Mouse (Mus musculus): ENCODE results near the gene Fam120b.
A peak's percentile ranks its signal among the peaks of the same experiment; 100 is the strongest.
"Not testable (repeated sequence)": the region's sequence is repeated elsewhere in the genome, so short reads cannot be mapped to it uniquely, and the experiment has no call there.

Fam120b gene

GRCm38 (mm10) chr17:15431551-15431950, 35.5 kb downstream of the Fam120b start:
- DNase-seq (ENCODE audit: low spot score) = no peak

DNA sequence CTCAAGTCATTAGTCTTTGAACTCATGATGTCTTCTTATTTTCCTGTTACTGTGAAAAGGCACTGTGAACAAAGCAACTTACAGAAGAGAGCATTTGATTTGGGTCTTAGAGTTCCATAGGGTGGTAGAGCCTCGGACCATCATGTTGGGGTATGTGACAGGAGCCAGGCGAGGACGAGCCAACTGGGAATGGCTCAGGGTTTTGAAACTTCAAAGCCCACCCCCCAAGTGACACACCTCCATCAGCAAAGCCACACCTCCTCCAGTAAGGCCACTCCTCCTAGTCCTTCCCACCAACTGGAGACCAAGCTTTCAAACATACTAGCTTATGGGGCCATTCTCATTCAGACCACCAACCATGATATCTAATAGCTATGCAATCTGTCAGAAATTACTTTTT, 36.0 kb downstream of the Fam120b start:
- DNase-seq (ENCODE audit: low spot score) = no peak

DNA sequence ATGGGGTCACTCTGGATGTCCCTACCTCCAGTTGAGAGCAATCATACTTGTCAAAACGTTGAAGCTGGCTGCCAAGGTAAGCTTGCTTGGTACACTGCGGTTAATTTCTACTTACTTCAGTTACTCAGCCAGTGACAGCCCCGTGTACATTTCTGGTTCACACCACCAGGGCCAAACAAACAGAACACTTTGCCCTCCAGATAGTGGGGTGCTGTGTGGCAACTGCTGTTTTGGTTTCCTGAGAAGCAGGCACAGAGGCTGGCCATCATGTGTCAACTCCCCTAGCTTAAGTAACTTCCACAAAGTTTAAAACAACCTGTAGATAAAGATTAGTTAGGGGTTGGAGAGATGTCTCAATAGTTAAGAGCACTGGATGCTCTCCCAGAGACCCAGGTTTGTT, 38.7 kb downstream of the Fam120b start:
- no peak for DNase-seq (ENCODE audit: low spot score)

- no peak for DNase-seq (ENCODE audit: low spot score)
Measured at GRCm38 (mm10) chr17:15440067-15440462, 44.1 kb downstream of the Fam120b start.

DNA sequence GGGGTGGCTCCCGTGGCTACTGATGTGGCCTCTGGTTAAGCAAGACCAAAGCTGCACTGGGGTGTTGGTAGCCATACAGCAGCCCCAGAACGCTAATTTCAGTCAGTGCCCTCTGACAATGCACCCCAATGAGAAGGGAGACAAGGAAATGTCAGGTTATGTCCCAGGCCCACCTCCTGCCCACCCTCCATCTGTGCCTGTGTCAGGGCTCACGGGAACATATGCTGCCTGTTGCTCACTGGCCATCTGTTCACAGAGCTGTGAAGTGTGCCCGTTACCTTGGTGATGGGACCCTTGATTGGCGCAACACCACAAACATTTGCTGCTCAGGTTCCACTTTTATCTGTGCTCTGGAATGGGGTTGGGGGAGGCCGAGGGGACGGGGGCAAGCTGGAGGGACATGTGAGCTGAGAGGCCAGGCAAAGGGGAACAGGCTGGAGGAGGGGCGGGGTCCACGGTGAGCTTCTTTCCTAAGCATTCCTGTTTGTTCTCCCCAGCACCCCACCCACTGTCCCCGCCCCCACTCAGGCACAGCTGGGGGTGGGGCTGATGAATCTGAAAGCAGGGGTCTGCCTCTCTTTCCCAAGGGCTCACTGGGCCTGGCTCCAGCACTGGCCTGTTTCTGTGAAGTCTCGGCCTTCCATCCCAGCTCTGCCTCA, 44.6 kb downstream of the Fam120b start:
- peak; percentile 27 for DNase-seq (ENCODE audit: low spot score)

DNA sequence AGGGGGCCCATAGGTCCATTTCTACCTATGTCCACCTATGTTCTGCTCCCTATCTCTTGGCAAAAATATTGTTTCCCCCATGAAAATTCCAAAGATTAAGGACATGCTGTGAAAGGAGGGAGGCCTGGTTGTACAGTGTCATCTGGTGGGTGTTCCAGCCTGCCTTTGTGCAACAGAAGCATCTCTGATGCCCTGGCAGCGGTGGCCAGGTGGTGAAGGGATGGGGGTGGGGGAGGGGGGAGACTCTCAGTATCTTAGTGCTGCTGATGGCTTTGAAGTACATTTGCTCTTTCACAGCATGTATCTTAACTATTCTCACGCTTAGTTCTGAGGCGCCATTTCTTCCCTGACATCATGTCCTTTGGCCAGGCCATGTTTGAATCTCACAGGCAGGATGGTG, 49.4 kb downstream of the Fam120b start:
- DNase-seq (ENCODE audit: low spot score) = no peak

- DNase-seq (ENCODE audit: low spot score) = no peak
Measured at GRCm38 (mm10) chr17:15447831-15448230, 51.8 kb downstream of the Fam120b start.

GRCm38 (mm10) chr17:15449144-15449543, 53.1 kb downstream of the Fam120b start:
- not testable (repeated sequence) for DNase-seq (ENCODE audit: low spot score)

GRCm38 (mm10) chr17:15449606-15450005, 53.6 kb downstream of the Fam120b start:
- DNase-seq (ENCODE audit: low spot score) = no peak

DNA sequence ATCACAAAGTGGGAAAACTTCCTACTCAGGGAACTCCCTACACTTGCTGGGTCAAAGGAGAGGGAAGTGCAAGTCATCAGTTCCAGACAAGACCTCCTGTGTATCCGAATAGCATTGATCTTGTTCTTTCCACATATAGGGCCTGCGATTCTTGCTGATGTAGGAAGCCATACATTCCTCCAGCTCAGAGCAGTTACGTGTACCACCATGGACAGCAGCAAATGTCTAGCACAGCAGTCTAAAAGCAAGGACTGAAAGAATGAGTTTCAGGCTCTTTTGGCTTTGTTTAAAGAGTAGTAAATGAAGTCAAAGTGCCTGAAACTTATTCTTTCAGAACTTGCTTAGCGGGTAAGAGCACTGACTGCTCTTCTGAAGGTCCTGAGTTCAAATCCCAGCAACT, 59.2 kb downstream of the Fam120b start:
- DNase-seq (ENCODE audit: low spot score) = no peak

GRCm38 (mm10) chr17:15456595-15456994, 60.6 kb downstream of the Fam120b start:
- no peak for DNase-seq (ENCODE audit: low spot score)

DNA sequence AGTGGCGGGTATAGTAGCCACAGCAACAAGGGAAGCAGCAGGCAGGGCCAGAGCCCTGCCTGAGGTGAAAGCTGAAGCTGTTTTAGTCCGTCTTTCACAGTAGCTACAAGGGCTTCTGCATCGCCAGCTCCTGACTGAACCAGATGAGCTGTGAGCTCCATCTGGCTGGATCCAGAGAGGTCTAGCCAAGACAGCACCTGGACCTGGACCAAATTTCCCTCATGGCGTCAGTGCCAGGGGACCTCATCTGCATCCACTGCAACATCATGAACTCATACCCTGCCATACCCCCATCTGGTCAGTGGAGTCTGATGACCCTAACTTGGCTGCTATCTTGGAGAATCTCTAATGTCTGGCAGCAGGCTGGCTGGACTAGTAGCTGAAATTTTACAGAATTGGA, 63.8 kb downstream of the Fam120b start:
- peak; percentile 67 for DNase-seq (ENCODE audit: low spot score)

DNA sequence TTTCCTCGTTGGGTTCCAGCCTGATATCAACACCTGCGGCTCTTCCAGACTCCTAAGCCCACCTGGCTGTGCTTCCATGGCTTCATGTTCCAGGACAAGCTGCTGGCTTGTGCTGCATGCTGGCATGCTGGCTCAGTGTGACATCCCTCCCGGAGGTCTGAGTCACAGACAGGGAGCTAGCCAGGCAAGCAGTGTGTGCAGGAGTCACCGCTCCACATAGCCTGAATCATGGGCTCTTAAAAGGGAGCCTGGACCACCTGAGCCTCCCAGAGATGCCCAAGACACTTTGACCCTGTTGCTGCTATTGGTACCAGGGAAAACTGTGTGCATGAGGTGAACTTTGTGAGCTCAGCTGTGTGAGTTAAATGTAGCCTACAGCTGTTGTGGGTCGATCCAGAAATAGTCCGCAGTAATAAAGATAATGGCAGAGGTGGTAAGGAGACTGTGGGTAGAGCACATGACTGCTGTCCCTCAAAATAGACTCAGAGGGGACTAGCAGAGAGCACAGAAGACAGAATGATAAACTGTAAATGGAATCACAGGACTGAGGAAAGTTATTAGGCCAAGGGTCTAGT, 66.0 kb downstream of the Fam120b start:
- no peak for DNase-seq (ENCODE audit: low spot score)

GRCm38 (mm10) chr17:15467669-15468068, 71.7 kb downstream of the Fam120b start:
- peak; percentile 82 for DNase-seq (ENCODE audit: low spot score)

DNA sequence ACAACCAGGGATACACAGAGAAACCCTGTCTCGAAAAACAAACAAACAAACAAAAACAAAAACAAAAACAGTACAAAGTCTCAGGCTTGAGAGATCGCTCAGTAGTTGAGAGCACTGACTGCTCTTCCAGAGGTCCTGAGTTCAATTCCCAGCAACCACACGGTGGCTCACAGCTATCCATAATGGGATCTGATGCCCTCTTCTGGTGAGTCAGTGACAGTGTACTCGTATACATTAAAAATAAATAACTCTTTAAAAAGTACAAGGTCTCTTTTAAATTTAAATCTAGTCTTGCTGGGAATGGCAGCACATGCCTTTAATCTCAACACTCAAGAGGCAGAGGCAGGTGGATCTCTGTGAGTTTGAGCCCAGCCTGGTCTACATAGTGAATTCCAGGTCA, 76.7 kb downstream of the Fam120b start:
- DNase-seq (ENCODE audit: low spot score) = no peak
